Mouse (Mus musculus) megakaryocyte, embryonic 14.5 days (primary cell): ENCODE data around the gene Vmn2r107. TPM values are rescaled to one million over a fixed set of nuclear protein-coding genes. Genes with fewer than 3 reads are reported as not detected.

Experiments
- H3K27me3 ChIP-seq: replicated peaks from 2 replicates; pipeline ENCODE3; 2012; ENCODE audit warnings: inconsistent platforms
- H3K36me3 ChIP-seq: replicated peaks from 2 replicates; pipeline ENCODE3; 2012; ENCODE audit warnings: low read length, inconsistent platforms, mixed read lengths
- H3K4me1 ChIP-seq: 2 replicates; pipeline ENCODE4 v1.6.1; 2012; ENCODE audit warnings: inconsistent platforms
- H3K4me3 ChIP-seq: replicated peaks from 2 replicates; pipeline ENCODE3; 2012; ENCODE audit warnings: moderate library complexity, mild to moderate bottlenecking, inconsistent platforms
- H3K9me3 ChIP-seq: 2 replicates; pipeline ENCODE4 v1.6.1; 2012; ENCODE audit warnings: inconsistent platforms
- FLI1 ChIP-seq: IDR thresholded peaks from 2 replicates; pipeline ENCODE4 v1.6.1; 2012; ENCODE audit warnings: low read length, inconsistent platforms, mixed read lengths
- GATA1 ChIP-seq: IDR thresholded peaks from 3 replicates; pipeline ENCODE4 v1.6.1; 2012; ENCODE audit warnings: mixed read lengths, low read length, inconsistent platforms, borderline replicate concordance
- polyA plus RNA-seq: library from polyadenylated mRNA; stranded (reverse); fragments of >175 nt; gene quantifications from 2 replicates; pipeline ENCODE4 v1.2.3, GENCODE M21; 2012; ENCODE audit warnings: low replicate concordance; ENCODE audit not compliant: insufficient read depth

The Vmn2r107 gene
- polyA plus RNA-seq: 0.16 TPM in 1 of 2 replicates, not detected in the other

DNA sequence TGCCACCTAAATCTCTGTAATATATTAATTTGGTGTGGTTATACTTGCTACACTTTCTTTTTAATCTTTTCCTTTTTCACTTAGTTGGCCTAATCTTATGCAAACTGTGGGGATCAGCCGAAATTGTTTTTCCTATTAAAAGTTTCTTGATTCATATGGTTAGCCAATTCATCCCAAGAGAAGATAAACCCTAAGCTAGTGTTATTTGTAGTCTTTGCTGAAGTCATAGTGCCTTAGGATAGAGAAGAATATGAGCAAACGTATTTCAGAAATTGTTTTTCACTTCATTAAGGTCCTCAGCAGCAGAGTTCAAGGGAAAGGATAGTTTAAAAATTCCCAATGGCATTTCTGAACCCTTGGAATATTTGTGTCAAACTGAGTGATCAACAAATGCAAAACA, at the start of gene Vmn2r107:
Vmn2r107 (plus strand) TSS at position 301 of the 400 bp plus-strand sequence.
- Histone ChIP-seq H3K9me3 (no peaks in the 10 kb centered on the region), H3K36me3 (no peaks in the 10 kb centered on the region), H3K27me3 (no peaks in the 10 kb centered on the region), H3K4me3 (no peak within 1 kb of the TSS), H3K4me1 (no peaks in the 10 kb centered on the region)
- TF ChIP-seq GATA1 (no peak), FLI1 (no peak)

GRCm38 (mm10) chr17:20305790-20306189, 39.3 kb upstream of the Vmn2r107 start:
- no peak for TF ChIP-seq FLI1
- no peak for TF ChIP-seq GATA1
- H3K36me3 ChIP-seq: no peaks in the 10 kb centered on the region

GRCm38 (mm10) chr17:20399105-20399504, 54.1 kb downstream of the Vmn2r107 start:
- Histone ChIP-seq H3K9me3 (peaks cover 26% of the 10 kb centered on the region), H3K36me3 (no peaks in the 10 kb centered on the region), H3K4me3 (no peak overlapping the region), H3K4me1 (no peaks in the 10 kb centered on the region), H3K27me3 (no peaks in the 10 kb centered on the region)
- TF ChIP-seq FLI1 (no peak), GATA1 (no peak)

More at GRCm38 (mm10) chr17:20305790-20306189, 39.3 kb upstream of the Vmn2r107 start:
- H3K27me3 ChIP-seq: no peaks in the 10 kb centered on the region
- H3K4me3 ChIP-seq: no peak overlapping the region
- no peaks in the 10 kb centered on the region for H3K4me1 ChIP-seq
- peaks cover 3% of the 10 kb centered on the region; the same call in 1 of the 2 replicates for H3K9me3 ChIP-seq

GRCm38 (mm10) chr17:20413846-20414245, 68.8 kb downstream of the Vmn2r107 start, which contains the start of gene Vmn1r224:
Vmn1r224 (plus strand) TSS chr17:20414146.
- TF ChIP-seq FLI1 (no peak), GATA1 (no peak)
- Histone ChIP-seq H3K4me1 (no peaks in the 10 kb centered on the region), H3K27me3 (no peaks in the 10 kb centered on the region)

More at GRCm38 (mm10) chr17:20413846-20414245, 68.8 kb downstream of the Vmn2r107 start, which contains the start of gene Vmn1r224:
- H3K36me3 ChIP-seq: no peaks in the 10 kb centered on the region
- H3K4me3 ChIP-seq: no peak within 1 kb of the TSS
- H3K9me3 ChIP-seq: 0 out of 2 replicates have a peak, but pooled peaks cover 3% of the 10 kb centered on the region

Other genes starting within 250 kb of the Vmn2r107 start
- not detected in 2 replicates for gene Fpr-rs7, start 231.0 kb upstream of the Vmn2r107 start, polyA plus RNA-seq
- gene Fpr-rs6, start 162.1 kb upstream of the Vmn2r107 start, polyA plus RNA-seq: not detected in 2 replicates
- gene Vmn2r105, start 110.2 kb upstream of the Vmn2r107 start, polyA plus RNA-seq: not detected in 2 replicates
- gene Vmn2r106, start 59.7 kb upstream of the Vmn2r107 start, polyA plus RNA-seq: not detected in 2 replicates
- gene Vmn1r224, start 68.9 kb downstream of the Vmn2r107 start, polyA plus RNA-seq: not detected in 2 replicates
- gene Vmn2r108, start 136.1 kb downstream of the Vmn2r107 start, polyA plus RNA-seq: not detected in 2 replicates
- gene Vmn1r225, start 152.9 kb downstream of the Vmn2r107 start, polyA plus RNA-seq: not detected in 2 replicates
- gene Vmn2r109, start 219.5 kb downstream of the Vmn2r107 start, polyA plus RNA-seq: not detected in 2 replicates